Mouse (Mus musculus) midbrain, embryonic 15.5 days (tissue): ENCODE data around the gene Ubash3b. TPM values are rescaled to one million over a fixed set of nuclear protein-coding genes. Genes with fewer than 3 reads are reported as not detected.

Experiments
- ATAC-seq: fragments of 200-750 bp; cut with Nextera tagmentation; replicated peaks from 2 replicates; pipeline ENCODE4 v1.8.0; 2017; ENCODE audit warnings: moderate TSS enrichment
- H3K27ac ChIP-seq: fragments of 300-500 bp; sonication (generic); 2 replicates; pipeline ENCODE4 v1.5.1; 2015; ENCODE audit warnings: mild to moderate bottlenecking, inconsistent platforms
- H3K27me3 ChIP-seq: fragments of 300-500 bp; sonication (generic); replicated peaks from 2 replicates; pipeline ENCODE4 v1.6.1; 2015; ENCODE audit warnings: inconsistent platforms
- H3K36me3 ChIP-seq: fragments of 300-500 bp; sonication (generic); replicated peaks from 2 replicates; pipeline ENCODE4 v1.6.1; 2015; ENCODE audit warnings: inconsistent platforms
- H3K4me1 ChIP-seq: fragments of 300-500 bp; sonication (generic); 2 replicates; pipeline ENCODE4 v1.6.1; 2015; ENCODE audit warnings: inconsistent platforms
- H3K4me2 ChIP-seq: fragments of 300-500 bp; sonication (generic); 2 replicates; pipeline ENCODE4 v1.6.1; 2015; ENCODE audit warnings: inconsistent platforms, mild to moderate bottlenecking, moderate library complexity
- H3K4me3 ChIP-seq: fragments of 300-500 bp; sonication (generic); 2 replicates; pipeline ENCODE4 v1.5.1; 2015; ENCODE audit warnings: mild to moderate bottlenecking, inconsistent platforms
- H3K9ac ChIP-seq: fragments of 300-500 bp; sonication (generic); 2 replicates; pipeline ENCODE4 v1.6.1; 2015; ENCODE audit warnings: mild to moderate bottlenecking, inconsistent platforms
- H3K9me3 ChIP-seq: fragments of 300-500 bp; sonication (generic); 2 replicates; pipeline ENCODE4 v1.6.1; 2016; ENCODE audit warnings: inconsistent platforms
- WGBS: fragments of 180-500 bp; shearing (Covaris S2); methylation state at CpG from one replicate; pipeline ENCODE4 v1.1.7; 2015; ENCODE audit warnings: mixed read lengths; 5-methylcytosine and 5-hydroxymethylcytosine counted together
- polyA plus RNA-seq: library from polyadenylated mRNA; unstranded; fragments of >200 nt; fragmentation: Nextera tagmentation; extraction: Ambion mirVana; gene quantifications from 2 replicates; pipeline ENCODE4 v1.2.1, GENCODE M21; 2015

The Ubash3b gene
- polyA plus RNA-seq, 1 experiment from 2014 or later = 23.9 TPM

DNA sequence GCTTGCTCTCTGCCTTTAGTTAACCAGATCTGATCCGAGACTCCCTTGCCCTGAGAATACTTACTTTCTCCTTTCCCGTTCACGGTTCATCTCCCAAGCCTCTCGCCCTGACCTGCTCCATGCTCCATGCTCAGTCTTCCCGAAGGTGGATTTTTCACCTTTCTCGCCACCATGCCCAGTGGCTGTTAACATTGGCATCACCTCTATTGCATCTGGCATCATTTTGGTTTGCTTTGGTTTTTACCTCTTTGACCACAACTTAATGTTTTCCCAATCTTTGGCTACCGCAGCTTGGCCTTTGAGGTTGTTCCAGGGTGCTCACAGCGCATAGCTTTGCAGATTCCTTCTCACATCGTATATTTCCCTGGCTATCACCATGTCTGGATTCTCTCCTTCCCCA, 26.0 kb upstream of the Ubash3b start:
- no peak overlapping the region for H3K9ac ChIP-seq
- 90% methylated on average over 9 of the region's 9 CpGs for WGBS
- peaks cover 9% of the 10 kb centered on the region for H3K4me1 ChIP-seq
- no peak overlapping the region for H3K4me2 ChIP-seq
- no peak overlapping the region for H3K4me3 ChIP-seq
- H3K9me3 ChIP-seq = no peaks in the 10 kb centered on the region
- no peaks in the 10 kb centered on the region for H3K27me3 ChIP-seq
- ATAC-seq = no peak
- H3K36me3 ChIP-seq = no peaks in the 10 kb centered on the region
- H3K27ac ChIP-seq = no peak overlapping the region

DNA sequence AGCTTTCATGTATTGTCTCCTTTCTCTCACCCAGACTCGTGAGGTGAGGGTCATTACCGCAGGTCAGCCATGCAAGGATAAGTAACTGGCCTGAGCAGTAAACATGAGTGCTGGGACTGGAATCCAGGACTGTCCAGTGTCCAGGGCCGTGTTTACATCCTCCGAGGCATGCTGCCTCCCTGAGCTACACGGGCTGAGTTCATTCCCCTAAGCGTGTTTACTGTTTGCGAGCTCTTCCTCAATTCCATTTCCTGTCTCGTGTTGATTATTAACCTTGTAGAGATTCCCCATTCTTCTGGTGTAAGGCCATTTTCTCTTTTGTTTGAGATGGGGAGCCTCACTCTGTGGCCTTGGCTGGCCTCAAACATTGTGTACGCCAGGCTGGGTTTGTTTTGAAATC, 23.8 kb upstream of the Ubash3b start:
- H3K36me3 ChIP-seq = no peaks in the 10 kb centered on the region
- ATAC-seq = no peak
- WGBS = 56% methylated on average over 9 of the region's 9 CpGs
- no peak overlapping the region for H3K4me2 ChIP-seq
- no peak overlapping the region for H3K4me3 ChIP-seq
- H3K27ac ChIP-seq = no peak overlapping the region
- no peak overlapping the region for H3K9ac ChIP-seq
- H3K4me1 ChIP-seq = peaks cover 5% of the 10 kb centered on the region
- H3K9me3 ChIP-seq = no peaks in the 10 kb centered on the region
- H3K27me3 ChIP-seq = no peaks in the 10 kb centered on the region

DNA sequence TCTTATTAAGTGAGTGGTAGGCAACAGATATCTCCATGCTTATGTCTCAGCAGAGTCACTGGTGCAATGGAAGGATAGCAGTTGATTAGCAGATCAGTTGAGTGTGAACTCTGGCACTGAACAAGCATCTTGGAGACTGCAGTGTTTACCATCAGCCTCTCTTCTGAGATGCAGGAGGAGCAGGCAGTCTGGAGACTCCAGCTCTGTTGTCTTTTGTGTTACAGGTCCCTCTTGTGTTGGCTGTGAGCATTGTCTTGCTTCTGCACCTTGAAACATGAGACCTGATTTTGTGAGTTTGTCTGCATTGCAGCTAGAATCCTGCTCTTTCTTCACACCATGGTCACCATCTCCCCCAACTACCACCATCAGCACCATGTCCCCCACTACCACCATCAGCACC, 21.1 kb upstream of the Ubash3b start:
- Histone ChIP-seq H3K27me3 (no peaks in the 10 kb centered on the region), H3K4me1 (peaks cover 5% of the 10 kb centered on the region), H3K27ac (no peak overlapping the region), H3K4me3 (no peak overlapping the region), H3K36me3 (no peaks in the 10 kb centered on the region), H3K4me2 (no peak overlapping the region), H3K9me3 (no peaks in the 10 kb centered on the region), H3K9ac (no peak overlapping the region)
- peak; percentile 83 for ATAC-seq

DNA sequence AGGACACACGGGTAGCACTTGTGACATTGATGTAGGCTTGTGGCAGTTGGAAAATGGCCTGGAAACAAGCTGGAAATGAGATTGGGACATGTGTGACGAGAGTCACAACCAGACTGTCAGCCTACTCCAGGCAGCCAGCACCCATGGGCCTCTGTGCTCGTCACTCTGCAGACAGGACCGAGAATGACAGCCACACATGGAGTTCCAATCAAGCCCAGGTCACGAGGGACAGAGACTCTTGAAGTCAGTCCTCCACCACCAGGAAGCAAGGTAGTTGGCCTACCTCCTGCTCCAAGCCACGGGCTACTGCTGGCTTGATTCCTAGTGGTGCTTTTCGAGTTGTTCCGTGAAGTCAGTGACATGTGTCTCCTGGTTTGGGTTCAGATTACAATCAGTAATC, 20.3 kb upstream of the Ubash3b start:
- Histone ChIP-seq H3K27ac (no peak overlapping the region), H3K36me3 (no peaks in the 10 kb centered on the region), H3K4me1 (peaks cover 5% of the 10 kb centered on the region), H3K9me3 (no peaks in the 10 kb centered on the region), H3K9ac (no peak overlapping the region), H3K4me2 (no peak overlapping the region), H3K27me3 (no peaks in the 10 kb centered on the region), H3K4me3 (no peak overlapping the region)
- WGBS = 83% methylated on average over 8 of the region's 8 CpGs
- no peak for ATAC-seq

DNA sequence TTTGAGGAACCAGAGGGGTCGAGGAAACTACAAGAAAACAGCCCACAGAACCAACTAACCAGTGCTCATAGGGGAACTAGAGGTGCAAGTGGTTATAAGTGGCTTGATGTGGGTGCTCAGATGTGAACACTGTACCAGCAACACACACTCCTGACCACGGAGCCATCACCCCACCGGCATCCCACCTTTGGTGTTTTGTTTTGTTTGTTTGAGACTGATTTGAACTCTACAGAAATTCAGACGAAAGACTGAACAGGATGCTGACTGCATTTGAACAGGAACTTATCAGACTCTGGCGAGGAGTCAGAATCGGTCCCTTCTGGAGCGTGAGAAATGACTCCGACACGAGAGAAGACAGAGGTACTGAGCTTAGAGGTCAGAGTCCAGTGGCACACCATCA, 19.9 kb upstream of the Ubash3b start:
- no peak overlapping the region for H3K27ac ChIP-seq
- peaks cover 5% of the 10 kb centered on the region for H3K4me1 ChIP-seq
- H3K4me2 ChIP-seq = no peak overlapping the region
- H3K27me3 ChIP-seq = no peaks in the 10 kb centered on the region
- H3K36me3 ChIP-seq = no peaks in the 10 kb centered on the region
- H3K4me3 ChIP-seq = no peak overlapping the region
- no peak overlapping the region for H3K9ac ChIP-seq
- WGBS = 90% methylated on average over 9 of the region's 9 CpGs
- no peak for ATAC-seq
- no peaks in the 10 kb centered on the region for H3K9me3 ChIP-seq

DNA sequence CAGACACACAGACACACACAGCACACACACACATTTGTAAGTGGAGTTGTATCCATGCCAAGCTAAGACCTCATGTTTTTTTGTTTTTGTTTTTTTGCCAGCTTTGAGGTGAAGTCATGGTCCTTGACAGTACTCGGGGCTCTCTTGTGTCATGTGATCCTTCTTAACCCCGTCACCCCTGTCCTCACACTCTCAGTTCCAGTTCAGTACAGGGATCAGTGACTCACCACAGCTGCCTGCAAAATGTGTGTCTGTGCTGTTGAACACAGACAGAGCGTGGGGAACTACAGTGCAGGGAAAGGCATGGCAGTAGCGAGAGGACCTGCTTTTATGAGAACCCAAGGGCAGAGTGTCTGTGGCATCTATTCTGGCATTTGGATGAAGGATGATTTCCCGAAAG, 17.6 kb upstream of the Ubash3b start:
- Histone ChIP-seq H3K27ac (no peak overlapping the region), H3K9me3 (no peaks in the 10 kb centered on the region), H3K4me1 (peaks cover 3% of the 10 kb centered on the region; the same call in 1 of the 2 replicates), H3K4me2 (no peak overlapping the region), H3K36me3 (no peaks in the 10 kb centered on the region), H3K9ac (no peak overlapping the region), H3K27me3 (no peaks in the 10 kb centered on the region), H3K4me3 (no peak overlapping the region)
- no peak for ATAC-seq
- 81% methylated on average over 5 of the region's 5 CpGs for WGBS

DNA sequence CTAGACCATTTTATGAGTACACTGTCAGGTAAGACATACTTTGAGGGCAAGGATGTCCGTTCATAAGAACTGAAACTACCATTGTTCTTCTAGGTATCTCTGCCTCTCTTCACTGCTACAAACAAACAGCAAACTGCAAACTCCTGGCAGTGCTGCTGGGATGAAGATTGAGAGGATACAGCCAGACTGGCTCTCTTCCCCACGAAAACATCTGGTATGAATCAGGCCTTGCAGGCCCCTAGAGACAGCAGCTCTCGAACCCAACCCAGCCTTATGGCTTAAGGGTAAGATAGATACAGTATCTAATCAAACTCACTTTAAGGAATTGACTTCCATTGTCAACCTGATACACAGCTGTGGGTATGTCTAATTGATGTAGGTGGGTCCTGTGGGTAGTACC, 11.7 kb upstream of the Ubash3b start:
- peaks cover 3% of the 10 kb centered on the region; the same call in 1 of the 2 replicates for H3K4me1 ChIP-seq
- no peak overlapping the region for H3K4me3 ChIP-seq
- H3K27me3 ChIP-seq = no peaks in the 10 kb centered on the region
- no peak overlapping the region for H3K4me2 ChIP-seq
- H3K9me3 ChIP-seq = no peaks in the 10 kb centered on the region
- H3K9ac ChIP-seq = no peak overlapping the region
- 81% methylated on average over 3 of the region's 3 CpGs for WGBS
- no peak for ATAC-seq
- H3K27ac ChIP-seq = no peak overlapping the region
- H3K36me3 ChIP-seq = no peaks in the 10 kb centered on the region

DNA sequence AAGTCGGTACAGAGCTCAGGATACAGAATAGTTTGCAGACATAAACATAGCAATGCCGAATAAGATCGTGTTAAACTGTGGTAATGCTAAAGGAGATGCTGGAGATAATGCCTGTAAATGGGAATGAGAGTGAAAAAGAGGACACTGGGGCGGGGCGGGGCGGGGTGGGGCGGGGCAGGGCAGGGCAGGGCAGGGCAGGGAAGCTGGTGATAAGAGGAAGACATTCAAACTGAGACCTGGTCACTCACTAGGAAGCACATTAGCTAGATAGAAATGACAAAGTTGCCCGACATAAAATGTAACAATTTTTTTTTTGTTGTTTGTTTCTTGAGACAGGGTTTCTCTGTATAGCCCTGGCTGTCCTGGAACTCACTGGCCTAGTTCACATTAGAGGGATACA, 10.9 kb upstream of the Ubash3b start:
- H3K27me3 ChIP-seq = no peaks in the 10 kb centered on the region
- no peak overlapping the region for H3K4me3 ChIP-seq
- ATAC-seq = no peak
- 93% methylated on average over 8 of the region's 8 CpGs for WGBS
- H3K9ac ChIP-seq = no peak overlapping the region
- no peak overlapping the region for H3K4me2 ChIP-seq
- H3K9me3 ChIP-seq = no peaks in the 10 kb centered on the region
- peaks cover 3% of the 10 kb centered on the region; the same call in 1 of the 2 replicates for H3K4me1 ChIP-seq
- H3K27ac ChIP-seq = no peak overlapping the region
- no peaks in the 10 kb centered on the region for H3K36me3 ChIP-seq

DNA sequence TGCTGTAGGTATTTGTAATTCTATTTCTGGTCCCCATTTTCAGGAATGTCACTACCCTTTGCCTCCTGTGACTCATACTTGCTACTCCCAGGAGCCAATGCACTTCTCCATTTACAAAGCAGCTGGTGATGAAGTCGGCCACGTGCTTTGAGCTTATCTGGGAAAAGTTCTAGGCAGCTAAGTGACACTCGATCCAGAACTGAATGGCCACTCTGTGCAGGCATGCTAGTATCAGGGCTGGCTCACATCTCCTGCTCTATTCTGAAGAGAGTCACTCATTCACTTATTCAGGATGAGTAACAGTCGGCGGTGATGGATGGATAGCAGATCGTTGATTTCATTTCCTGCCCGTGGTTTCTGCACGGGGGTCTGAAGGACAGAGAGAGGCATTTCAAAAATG, 8.5 kb upstream of the Ubash3b start:
- Histone ChIP-seq H3K4me2 (no peak overlapping the region), H3K27ac (no peak overlapping the region), H3K9me3 (no peaks in the 10 kb centered on the region), H3K36me3 (no peaks in the 10 kb centered on the region), H3K4me1 (peaks cover 3% of the 10 kb centered on the region; the same call in 1 of the 2 replicates), H3K9ac (no peak overlapping the region), H3K4me3 (no peak overlapping the region), H3K27me3 (no peaks in the 10 kb centered on the region)
- no peak for ATAC-seq
- WGBS = 76% methylated on average over 8 of the region's 8 CpGs

DNA sequence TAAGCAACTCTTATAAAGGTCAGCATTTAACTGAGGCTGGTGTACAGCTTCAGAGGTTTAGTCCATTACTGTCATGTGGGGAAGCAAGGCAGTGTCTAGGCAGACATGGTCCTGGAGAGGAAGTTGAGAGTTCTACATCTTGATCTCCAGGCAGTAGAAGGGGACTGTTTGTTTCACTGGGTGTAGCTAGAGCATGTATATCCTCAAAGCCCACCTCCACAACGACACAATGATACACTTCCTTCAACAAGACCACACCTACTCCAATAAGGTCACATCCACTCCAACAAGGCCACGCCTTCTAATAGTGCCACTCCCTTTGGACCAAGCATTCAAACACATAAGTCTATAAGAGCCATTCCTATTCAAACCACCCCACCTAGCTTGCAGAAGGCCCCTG, 7.2 kb upstream of the Ubash3b start:
- Histone ChIP-seq H3K9ac (no peak overlapping the region), H3K4me3 (no peak overlapping the region), H3K9me3 (no peaks in the 10 kb centered on the region), H3K36me3 (no peaks in the 10 kb centered on the region), H3K4me2 (no peak overlapping the region), H3K4me1 (no peaks in the 10 kb centered on the region), H3K27me3 (no peaks in the 10 kb centered on the region), H3K27ac (no peak overlapping the region)
- no peak for ATAC-seq
- 76% methylated on average over 2 of the region's 2 CpGs for WGBS

DNA sequence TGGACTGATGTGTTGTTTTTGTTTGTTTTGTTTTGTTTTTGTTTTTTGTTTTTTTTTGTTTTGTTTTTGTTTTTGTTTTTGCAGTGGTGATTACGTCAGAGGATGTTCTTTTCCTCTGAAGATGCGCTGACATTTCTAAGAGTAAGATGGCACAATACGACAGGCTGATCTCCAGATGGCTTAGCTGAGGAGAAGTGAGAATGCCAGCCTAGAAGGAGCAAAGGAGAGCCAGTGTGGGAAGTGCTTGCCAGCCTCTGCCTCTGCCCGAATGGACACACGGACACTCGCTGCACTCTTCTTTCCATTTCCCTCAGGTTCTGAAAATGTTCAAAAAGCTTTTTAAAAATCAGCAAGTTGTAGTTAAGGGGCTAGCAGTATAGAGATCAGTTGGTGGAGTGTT, 6.7 kb upstream of the Ubash3b start:
- H3K9me3 ChIP-seq = no peaks in the 10 kb centered on the region
- ATAC-seq = no peak

DNA sequence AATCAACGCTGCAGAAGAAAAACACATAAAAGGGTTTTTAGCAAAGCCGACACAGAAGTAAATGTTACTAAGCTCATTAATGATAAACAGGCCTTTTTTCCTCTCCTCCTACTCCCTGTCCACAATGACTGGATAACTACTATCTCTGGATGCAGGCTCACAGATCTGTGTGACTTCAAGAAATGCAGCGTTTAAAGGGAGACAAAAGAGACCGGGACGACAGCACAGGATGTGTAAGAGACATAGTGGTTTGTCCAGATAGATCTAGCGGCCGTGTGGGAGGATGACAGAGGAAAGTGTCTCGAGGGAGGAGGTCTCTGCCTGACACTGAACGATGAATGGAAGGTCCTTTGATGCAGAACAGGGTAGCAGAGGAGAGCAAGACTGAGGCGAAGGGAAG, 5.4 kb upstream of the Ubash3b start:
- Histone ChIP-seq H3K4me3 (no peak overlapping the region), H3K4me2 (no peak overlapping the region), H3K9ac (no peak overlapping the region), H3K9me3 (no peaks in the 10 kb centered on the region), H3K36me3 (no peaks in the 10 kb centered on the region), H3K27me3 (no peaks in the 10 kb centered on the region), H3K4me1 (no peaks in the 10 kb centered on the region), H3K27ac (no peak overlapping the region)
- ATAC-seq = no peak
- WGBS = 47% methylated on average over 10 of the region's 10 CpGs

More for the DNA sequence above, 6.7 kb upstream of the Ubash3b start:
- Histone ChIP-seq H3K4me1 (no peaks in the 10 kb centered on the region), H3K27ac (no peak overlapping the region), H3K36me3 (no peaks in the 10 kb centered on the region), H3K27me3 (no peaks in the 10 kb centered on the region), H3K4me3 (no peak overlapping the region), H3K9ac (no peak overlapping the region), H3K4me2 (no peak overlapping the region)
- 92% methylated on average over 6 of the region's 6 CpGs for WGBS

DNA sequence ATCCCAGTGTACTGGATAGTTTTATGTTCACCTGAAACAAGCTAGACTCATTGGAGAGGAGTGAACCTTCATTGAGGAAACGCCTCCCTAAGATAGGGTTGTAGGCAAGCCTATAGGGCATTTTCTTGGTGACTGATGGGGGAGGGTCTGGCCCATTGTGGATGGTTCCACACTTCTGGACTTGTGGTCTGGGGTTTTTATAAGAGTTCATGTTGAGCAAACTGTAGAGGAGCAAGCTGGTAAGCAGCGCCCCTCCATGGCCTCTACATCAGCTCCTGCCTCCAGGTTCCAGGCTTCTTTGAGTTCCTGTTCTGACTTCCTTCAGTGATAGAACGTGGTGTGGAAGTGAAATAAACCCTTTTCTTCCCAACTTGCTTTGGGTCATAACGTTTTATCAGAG, 866 bp upstream of the Ubash3b start:
- WGBS = 80% methylated on average over 4 of the region's 4 CpGs
- no peak for ATAC-seq

More for the DNA sequence above, 866 bp upstream of the Ubash3b start:
- Histone ChIP-seq H3K4me1 (no peaks in the 10 kb centered on the region), H3K4me3 (no peak overlapping the region), H3K27me3 (no peaks in the 10 kb centered on the region), H3K27ac (no peak overlapping the region), H3K9me3 (no peaks in the 10 kb centered on the region), H3K9ac (no peak overlapping the region), H3K4me2 (no peak overlapping the region), H3K36me3 (no peaks in the 10 kb centered on the region)
